Mouse (Mus musculus): ENCODE results near the gene Cnbp. TPM values are rescaled to one million over a fixed set of nuclear protein-coding genes. Genes with fewer than 3 reads are reported as not detected.
A peak's percentile ranks its signal among the peaks of the same experiment; 100 is the strongest.

The Cnbp gene
- total and polyA plus RNA-seq, 2 experiments: 165 to 286 TPM

DNA sequence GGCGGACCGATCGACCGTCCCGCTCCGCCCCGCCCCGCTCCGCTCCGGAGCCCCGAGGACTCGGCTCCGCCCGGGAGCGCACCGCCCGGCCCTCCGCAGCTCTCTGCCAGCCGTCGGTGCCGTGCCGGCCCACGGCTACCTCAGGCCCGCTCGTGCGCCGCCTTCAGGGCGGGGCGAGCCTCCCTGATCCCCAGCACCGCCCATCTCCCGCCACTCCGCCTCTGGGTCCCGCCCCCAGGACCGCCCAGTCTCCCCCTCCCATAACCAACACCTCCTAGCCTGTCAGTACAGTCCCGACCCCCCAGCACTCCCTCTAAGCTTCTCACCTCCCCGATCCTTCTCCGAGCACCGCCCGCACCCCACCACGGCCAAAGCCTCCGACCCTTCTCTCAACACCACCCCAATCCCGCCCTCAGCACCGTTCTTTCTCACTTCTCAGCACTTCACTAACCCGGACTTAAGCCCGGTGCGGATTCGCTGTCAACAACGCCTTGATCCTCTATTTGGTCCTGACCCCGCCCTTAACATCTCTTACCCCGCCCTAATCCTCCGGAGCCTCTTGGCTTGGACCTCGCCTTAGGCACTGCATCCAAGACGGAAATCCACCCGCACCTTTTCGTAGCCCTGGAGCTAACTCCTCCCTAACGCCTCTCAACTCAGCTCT, 39.1 kb downstream of the Cnbp start, which contains the start of gene Rab43:
Rab43 (minus strand) TSS at position 490 of the 664 bp plus-strand sequence.
- peak; percentile 72 for DNase-seq (ENCODE audit: extremely low read depth, low read depth, low spot score)
- TF ChIP-seq POLR2A (IDR thresholded peaks at IDR 0.05; ENCODE audit: extremely low read depth, insufficient read depth, low read length) (peak; percentile 95), CTCF (IDR thresholded peaks at IDR 0.05; ENCODE audit: low read depth, low read length) (0 out of 2 replicates have a peak, but pooled peaks have one; percentile 9)
- peak within 1 kb of the TSS; percentile 93 for H3K9ac ChIP-seq (ENCODE audit: low read depth, low read length)
- peaks cover 12% of the 10 kb centered on the region; the same call in 1 of the 2 replicates for H3K79me2 ChIP-seq (ENCODE audit: control insufficient read depth, insufficient read depth, low read length)
- no peaks in the 10 kb centered on the region; the same call in 1 of the 2 replicates for H3K36me3 ChIP-seq (ENCODE audit: control insufficient read depth, insufficient read depth, low read length)
- H3K27ac ChIP-seq (replicated peaks; ENCODE audit: insufficient read depth, low read depth, low read length): peak within 1 kb of the TSS; percentile 97
- H3K27me3 ChIP-seq (ENCODE audit: control insufficient read depth, insufficient read depth, low read length): no peaks in the 10 kb centered on the region
- H3K4me3 ChIP-seq (ENCODE audit: insufficient read depth, low read depth, low read length): peak within 1 kb of the TSS; percentile 85
- under 1% methylated on average over 54 of the region's 56 CpGs for WGBS
- H3K4me1 ChIP-seq (ENCODE audit: control insufficient read depth, insufficient read depth, low read length): peaks cover 13% of the 10 kb centered on the region

GRCm38 (mm10) chr6:87810713-87811669, 39.9 kb downstream of the Cnbp start:
- peak overlapping the region; percentile 85 for H3K4me3 ChIP-seq (ENCODE audit: insufficient read depth, low read depth, low read length)
- peak overlapping the region; percentile 93 for H3K9ac ChIP-seq (ENCODE audit: low read depth, low read length)
- no peaks in the 10 kb centered on the region; the same call in 1 of the 2 replicates for H3K36me3 ChIP-seq (ENCODE audit: control insufficient read depth, insufficient read depth, low read length)
- under 1% methylated on average over 77 of the region's 77 CpGs for WGBS
- peaks cover 17% of the 10 kb centered on the region for H3K4me1 ChIP-seq (ENCODE audit: control insufficient read depth, insufficient read depth, low read length)
- H3K27ac ChIP-seq (replicated peaks; ENCODE audit: insufficient read depth, low read depth, low read length): peak overlapping the region; percentile 97
- H3K79me2 ChIP-seq (ENCODE audit: control insufficient read depth, insufficient read depth, low read length): peaks cover 14% of the 10 kb centered on the region; the same call in 1 of the 2 replicates
- DNase-seq (ENCODE audit: extremely low read depth, low read depth, low spot score): peak; percentile 80
- H3K27me3 ChIP-seq (ENCODE audit: control insufficient read depth, insufficient read depth, low read length): no peaks in the 10 kb centered on the region
- TF ChIP-seq POLR2A (IDR thresholded peaks at IDR 0.05; ENCODE audit: extremely low read depth, insufficient read depth, low read length) (peak; percentile 63; the same call in 1 of the 2 replicates), CTCF (IDR thresholded peaks at IDR 0.05; ENCODE audit: low read depth, low read length) (no peak)

- peaks cover 24% of the 10 kb centered on the region for H3K4me1 ChIP-seq (ENCODE audit: control insufficient read depth, insufficient read depth, low read length)
- WGBS: 1% methylated on average over 6 of the region's 6 CpGs
These were observed 40.6 kb downstream of the Cnbp start for GRCm38 (mm10) chr6:87810311-87810710.

DNA sequence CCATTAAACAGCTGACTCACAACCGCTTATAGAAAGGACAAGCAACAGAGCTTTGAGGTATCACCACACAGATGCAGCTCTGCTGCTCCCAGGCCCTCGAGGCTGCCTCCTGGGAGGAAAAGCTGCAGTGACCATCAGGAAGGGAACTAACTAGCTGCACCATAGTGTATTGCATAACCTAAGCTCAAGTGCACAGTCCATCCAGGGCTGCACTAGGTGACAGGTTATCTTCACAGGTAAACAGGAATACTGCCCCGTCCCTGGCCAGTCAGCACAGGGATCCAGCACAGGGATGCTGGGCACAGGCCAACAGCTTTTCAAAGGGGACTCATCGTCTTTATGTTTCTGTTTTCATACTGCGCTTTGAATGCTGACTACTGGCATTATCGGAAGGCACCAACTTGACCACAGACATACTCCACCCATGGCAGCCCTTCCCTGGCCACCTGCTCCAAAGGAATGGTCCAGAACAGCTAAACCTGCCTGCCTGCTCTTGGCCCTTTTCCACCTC, 41.2 kb downstream of the Cnbp start:
- 13% methylated on average over 6 of the region's 6 CpGs for WGBS
- H3K27me3 ChIP-seq (ENCODE audit: control insufficient read depth, insufficient read depth, low read length): no peaks in the 10 kb centered on the region
- H3K4me3 ChIP-seq (ENCODE audit: insufficient read depth, low read depth, low read length): peak overlapping the region; percentile 85
- TF ChIP-seq CTCF (IDR thresholded peaks at IDR 0.05; ENCODE audit: low read depth, low read length): 0 out of 2 replicates have a peak, but pooled peaks have one; percentile 4
- peak; percentile 61; the same call in 1 of the 2 replicates for TF ChIP-seq POLR2A (IDR thresholded peaks at IDR 0.05; ENCODE audit: extremely low read depth, insufficient read depth, low read length)
- peak overlapping the region; percentile 97 for H3K27ac ChIP-seq (replicated peaks; ENCODE audit: insufficient read depth, low read depth, low read length)
- peak; percentile 97 for DNase-seq (ENCODE audit: extremely low read depth, low read depth, low spot score)
- H3K9ac ChIP-seq (ENCODE audit: low read depth, low read length): peak overlapping the region; percentile 80
- peaks cover 25% of the 10 kb centered on the region for H3K4me1 ChIP-seq (ENCODE audit: control insufficient read depth, insufficient read depth, low read length)
- H3K79me2 ChIP-seq (ENCODE audit: control insufficient read depth, insufficient read depth, low read length): peaks cover 23% of the 10 kb centered on the region; the same call in 1 of the 2 replicates
- H3K36me3 ChIP-seq (ENCODE audit: control insufficient read depth, insufficient read depth, low read length): peaks cover 2% of the 10 kb centered on the region; the same call in 1 of the 2 replicates

More at GRCm38 (mm10) chr6:87810311-87810710, 40.6 kb downstream of the Cnbp start:
- peaks cover 19% of the 10 kb centered on the region; the same call in 1 of the 2 replicates for H3K79me2 ChIP-seq (ENCODE audit: control insufficient read depth, insufficient read depth, low read length)
- no peaks in the 10 kb centered on the region; the same call in 1 of the 2 replicates for H3K36me3 ChIP-seq (ENCODE audit: control insufficient read depth, insufficient read depth, low read length)
- H3K9ac ChIP-seq (ENCODE audit: low read depth, low read length): peak overlapping the region; percentile 93
- no peaks in the 10 kb centered on the region for H3K27me3 ChIP-seq (ENCODE audit: control insufficient read depth, insufficient read depth, low read length)
- H3K27ac ChIP-seq (replicated peaks; ENCODE audit: insufficient read depth, low read depth, low read length): peak overlapping the region; percentile 97
- peak overlapping the region; percentile 85 for H3K4me3 ChIP-seq (ENCODE audit: insufficient read depth, low read depth, low read length)
- no peak for DNase-seq (ENCODE audit: extremely low read depth, low read depth, low spot score)
- TF ChIP-seq CTCF (IDR thresholded peaks at IDR 0.05; ENCODE audit: low read depth, low read length) (no peak), POLR2A (IDR thresholded peaks at IDR 0.05; ENCODE audit: extremely low read depth, insufficient read depth, low read length) (no peak)

DNA sequence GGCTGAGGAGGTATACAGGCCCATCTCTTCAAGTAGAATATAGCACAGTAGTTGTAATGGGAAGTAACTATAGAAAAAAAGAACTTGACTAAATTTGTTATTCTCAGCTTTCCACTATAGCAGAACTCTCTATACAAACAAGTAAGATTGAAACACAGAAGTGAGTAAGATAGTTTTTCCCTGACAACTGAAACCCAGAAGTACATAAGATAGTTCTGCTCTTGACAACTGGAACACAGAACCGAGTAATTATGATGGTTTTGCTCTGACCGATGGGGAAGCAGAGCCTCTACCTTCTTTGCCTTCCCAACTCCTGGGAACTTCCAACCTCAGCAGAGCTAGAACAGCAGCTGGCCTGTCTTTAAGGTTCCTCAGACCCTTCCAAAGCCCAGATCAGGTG, 41.8 kb downstream of the Cnbp start:
- Histone ChIP-seq H3K9ac (ENCODE audit: low read depth, low read length) (peak overlapping the region; percentile 80), H3K27me3 (ENCODE audit: control insufficient read depth, insufficient read depth, low read length) (no peaks in the 10 kb centered on the region), H3K79me2 (ENCODE audit: control insufficient read depth, insufficient read depth, low read length) (peaks cover 27% of the 10 kb centered on the region; the same call in 1 of the 2 replicates), H3K27ac (replicated peaks; ENCODE audit: insufficient read depth, low read depth, low read length) (peak overlapping the region; percentile 97), H3K4me1 (ENCODE audit: control insufficient read depth, insufficient read depth, low read length) (peaks cover 27% of the 10 kb centered on the region), H3K4me3 (ENCODE audit: insufficient read depth, low read depth, low read length) (peak overlapping the region; percentile 47), H3K36me3 (ENCODE audit: control insufficient read depth, insufficient read depth, low read length) (peaks cover 7% of the 10 kb centered on the region; the same call in 1 of the 2 replicates)
- WGBS: 13% methylated on average over 2 of the region's 2 CpGs
- DNase-seq (ENCODE audit: extremely low read depth, low read depth, low spot score): peak; percentile 54
- TF ChIP-seq POLR2A (IDR thresholded peaks at IDR 0.05; ENCODE audit: extremely low read depth, insufficient read depth, low read length) (no peak), CTCF (IDR thresholded peaks at IDR 0.05; ENCODE audit: low read depth, low read length) (no peak)

All from liver, adult 2 months (tissue).